Comparison of ENCODE assay signal across 9 mouse cellular contexts in the genomic region with DNA sequence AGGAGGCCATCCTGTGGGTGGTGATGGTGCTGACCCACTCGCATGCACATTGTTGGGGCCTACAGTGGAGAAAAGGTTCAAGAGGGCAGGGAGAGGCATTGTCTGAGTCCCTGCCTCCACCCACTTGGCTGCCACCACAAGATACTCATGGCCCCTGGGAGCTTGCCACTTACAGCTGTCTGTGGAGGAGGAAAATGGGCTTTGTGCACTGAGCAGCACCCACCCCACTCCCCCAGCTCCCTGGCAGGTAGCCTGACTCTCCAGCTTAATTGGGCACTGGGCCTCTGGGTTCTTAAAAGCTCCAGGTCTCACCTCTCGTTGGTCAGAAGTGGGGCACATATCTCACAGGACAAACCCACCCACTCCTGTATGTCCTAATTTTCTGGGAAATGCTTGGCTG. TPM values are rescaled to one million over a fixed set of nuclear protein-coding genes. Genes with fewer than 3 reads are reported as not detected.
DNase-seq lines count a peak whose midpoint lies in the region; ATAC-seq lines count a peak whose summit lies in the region.
"Had no signal": no experiment of that assay in that cellular context is flagged by ENCODE, and none has a peak within 500 bp of the region (broad histone marks: within the 10 kb centered on the region; RNA-seq: fewer than 3 reads in every experiment).

No protein-coding gene starts in this region.

- peaks cover 22% of the 10 kb centered on the region for H3K4me1 ChIP-seq in hindbrain, embryonic 13.5 days (replicated peaks)
- H3K4me1 ChIP-seq in hindbrain, embryonic 11.5 days (replicated peaks; ENCODE audit: control insufficient read depth, insufficient read depth, low read length) = no peaks in the 10 kb centered on the region
- H3K4me1 ChIP-seq in liver, embryonic 11.5 days (replicated peaks; ENCODE audit: control insufficient read depth, insufficient read depth, low read length) = no peaks in the 10 kb centered on the region

- H3K4me3 ChIP-seq in hindbrain, embryonic 13.5 days = no peak overlapping the region
- no peak overlapping the region for H3K4me3 ChIP-seq in hindbrain, embryonic 11.5 days (ENCODE audit: low read depth, low read length)
- no peak overlapping the region for H3K4me3 ChIP-seq in liver, embryonic 11.5 days (ENCODE audit: low read depth, low read length)

- no peak for DNase-seq in hindbrain, embryonic 11.5 days (ENCODE audit: low spot score)
- peak; percentile 60 to 71 for DNase-seq in cerebellum, postnatal 10 days
- DNase-seq in layer of hippocampus, adult 8-10 months (ENCODE audit: low spot score in 2 of 2) = peak; percentile 41 to 45
- DNase-seq in ovary, adult 18-20 months (ENCODE audit: low spot score) = peak; percentile 41
- no peak for DNase-seq in liver, embryonic 11.5 days (ENCODE audit: low spot score)
- no peak for DNase-seq in retina, embryonic 14.5 days (ENCODE audit: low spot score)

- 84% methylated on average over 2 of the region's 2 CpGs for WGBS in hindbrain, embryonic 13.5 days
- WGBS in hindbrain, embryonic 11.5 days = 67% methylated on average over 2 of the region's 2 CpGs
- 75% methylated on average over 2 of the region's 2 CpGs for WGBS in liver, embryonic 11.5 days

- ATAC-seq in hindbrain, embryonic 13.5 days (ENCODE audit: low FRiP score) = no peak
- no peak for ATAC-seq in hindbrain, embryonic 11.5 days (ENCODE audit: low FRiP score)
- no peak for ATAC-seq in erythroblast, adult 5-6 weeks (replicated peaks; ENCODE audit: low FRiP score, poor library complexity, severe bottlenecking)
- ATAC-seq in liver, embryonic 11.5 days (replicated peaks; ENCODE audit: low FRiP score) = no peak

- no peaks in the 10 kb centered on the region for H3K36me3 ChIP-seq in hindbrain, embryonic 13.5 days
- H3K36me3 ChIP-seq in hindbrain, embryonic 11.5 days (ENCODE audit: control insufficient read depth, insufficient read depth, low read length) = no peaks in the 10 kb centered on the region
- peaks cover 2% of the 10 kb centered on the region; the same call in 1 of the 2 replicates for H3K36me3 ChIP-seq in liver, embryonic 11.5 days (ENCODE audit: control insufficient read depth, insufficient read depth, low read length)

- no peaks in the 10 kb centered on the region for H3K9me3 ChIP-seq in hindbrain, embryonic 13.5 days
- no peaks in the 10 kb centered on the region for H3K9me3 ChIP-seq in hindbrain, embryonic 11.5 days (ENCODE audit: control insufficient read depth, low read length)
- H3K9me3 ChIP-seq in liver, embryonic 11.5 days (ENCODE audit: control insufficient read depth, low read length) = no peaks in the 10 kb centered on the region

- H3K27ac ChIP-seq in hindbrain, embryonic 13.5 days = peak overlapping the region; percentile 64; the same call in 1 of the 2 replicates
- H3K27ac ChIP-seq in hindbrain, embryonic 11.5 days (ENCODE audit: low read depth, low read length) = no peak overlapping the region
- H3K27ac ChIP-seq in liver, embryonic 11.5 days (ENCODE audit: low read depth, low read length) = no peak overlapping the region
- H3K27ac ChIP-seq: macrophage had no signal

- H3K27me3 ChIP-seq in hindbrain, embryonic 13.5 days = no peaks in the 10 kb centered on the region
- H3K27me3 ChIP-seq in hindbrain, embryonic 11.5 days (ENCODE audit: control insufficient read depth, insufficient read depth, low read length) = no peaks in the 10 kb centered on the region
- no peaks in the 10 kb centered on the region for H3K27me3 ChIP-seq in liver, embryonic 11.5 days (replicated peaks; ENCODE audit: control insufficient read depth, insufficient read depth, low read length)

- H3K4me2 ChIP-seq in hindbrain, embryonic 13.5 days = no peak overlapping the region
- no peak overlapping the region for H3K4me2 ChIP-seq in hindbrain, embryonic 11.5 days (replicated peaks; ENCODE audit: low read depth, low read length)
- no peak overlapping the region for H3K4me2 ChIP-seq in liver, embryonic 11.5 days

- H3K9ac ChIP-seq in hindbrain, embryonic 13.5 days = no peak overlapping the region
- no peak overlapping the region for H3K9ac ChIP-seq in hindbrain, embryonic 11.5 days (ENCODE audit: low read depth, low read length)
- H3K9ac ChIP-seq in liver, embryonic 11.5 days (ENCODE audit: low read depth, low read length) = no peak overlapping the region

RNA-seq across cellular contexts. Expression of gene Orm1, which starts 54.3 kb away (rescaled TPM):
- polyA plus RNA-seq in hindbrain, embryonic 13.5 days (2015; fragmentation: Nextera tagmentation; extraction: Ambion mirVana) = not detected in 2 replicates
- not detected in 2 replicates for polyA plus RNA-seq in hindbrain, embryonic 11.5 days (2014; fragmentation: Nextera tagmentation; extraction: Ambion mirVana)
- not detected for total RNA-seq in layer of hippocampus, adult 8-10 months (2022)
- 26.3 TPM in 1 of 2 replicates, not detected in the other for total RNA-seq in erythroblast, adult 5-6 weeks (2015; ENCODE audit: low replicate concordance)
- total RNA-seq in erythroblast, adult 5-6 weeks (2017; ENCODE audit: low replicate concordance) = 14.8 and 18.0 TPM in 2 replicates
- polyA plus RNA-seq in liver, embryonic 11.5 days (2014; fragmentation: Nextera tagmentation; extraction: Ambion mirVana) = not detected in 2 replicates

Comparison
In these comparisons a context has a peak if more than half of its experiments do, and no peak if none do; other contexts are left out.
1. DNase-seq: peak in cerebellum, postnatal 10 days (2 of 2), layer of hippocampus, adult 8-10 months (2 of 2) and ovary, adult 18-20 months (single experiment); none in hindbrain, embryonic 11.5 days (single experiment), liver, embryonic 11.5 days (single experiment) and retina, embryonic 14.5 days (single experiment).